Mouse (Mus musculus): ENCODE measurements around the gene Ripk4.

Gene Ripk4

DNA sequence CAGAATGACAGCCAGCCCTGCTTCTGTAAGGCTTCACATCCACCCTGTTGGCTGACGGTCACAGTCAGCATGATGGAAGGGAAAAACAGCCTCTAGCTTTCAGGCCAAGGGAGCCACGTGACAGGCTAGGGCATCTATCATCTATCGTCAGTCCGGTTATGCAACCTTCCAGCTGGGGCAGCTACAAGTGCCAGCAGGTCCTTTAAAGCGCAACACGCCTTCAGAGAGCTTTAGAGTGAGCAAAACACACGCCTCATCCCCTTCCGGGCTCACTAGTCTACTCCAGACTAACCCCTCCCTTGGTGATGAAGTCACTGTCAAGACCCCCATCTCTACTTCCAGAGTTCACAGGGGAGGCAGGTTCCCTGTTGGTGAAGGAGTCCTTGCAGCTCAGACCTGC is 11.7 kb downstream of the Ripk4 start:
- in situ Hi-C loops (cut with MboI; ENCODE audit: low pct_unique_long_range_greater_than_20kb in 1 of 2, low sequenced_read_pairs in 2 of 2, unreplicated experiment in 1 of 2) = no loop called here

GRCm38 (mm10) chr16:97748421-97748820 is 15.2 kb downstream of the Ripk4 start:
- in situ Hi-C loops (cut with MboI; ENCODE audit: low pct_unique_long_range_greater_than_20kb in 1 of 2, low sequenced_read_pairs in 2 of 2, unreplicated experiment in 1 of 2) = no loop called here

GRCm38 (mm10) chr16:97738030-97738429 is 25.6 kb downstream of the Ripk4 start:
- in situ Hi-C loops (cut with MboI; ENCODE audit: low pct_unique_long_range_greater_than_20kb in 1 of 2, low sequenced_read_pairs in 2 of 2, unreplicated experiment in 1 of 2) = no loop called here

DNA sequence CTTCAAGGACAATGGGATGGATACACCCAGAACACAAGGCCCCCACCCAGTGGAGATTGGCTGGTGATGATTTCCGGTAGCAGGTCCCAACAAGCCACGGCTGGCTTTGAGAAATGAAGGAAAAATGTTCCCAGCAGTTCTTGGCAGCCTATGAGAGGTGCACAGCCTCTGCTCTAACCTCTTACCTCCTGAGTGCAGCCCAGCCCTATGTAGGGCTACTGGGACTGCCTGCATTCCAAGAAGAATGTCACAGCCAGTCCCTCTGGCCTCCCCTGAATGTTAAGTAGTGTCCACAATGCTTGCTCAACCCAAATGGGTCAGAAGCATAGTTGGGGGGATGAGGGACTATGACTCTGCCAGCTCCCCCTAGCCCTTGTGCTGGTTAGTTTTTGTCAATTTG is 27.0 kb downstream of the Ripk4 start:
- in situ Hi-C loops (cut with MboI; ENCODE audit: low pct_unique_long_range_greater_than_20kb in 1 of 2, low sequenced_read_pairs in 2 of 2, unreplicated experiment in 1 of 2) = no loop called here

DNA sequence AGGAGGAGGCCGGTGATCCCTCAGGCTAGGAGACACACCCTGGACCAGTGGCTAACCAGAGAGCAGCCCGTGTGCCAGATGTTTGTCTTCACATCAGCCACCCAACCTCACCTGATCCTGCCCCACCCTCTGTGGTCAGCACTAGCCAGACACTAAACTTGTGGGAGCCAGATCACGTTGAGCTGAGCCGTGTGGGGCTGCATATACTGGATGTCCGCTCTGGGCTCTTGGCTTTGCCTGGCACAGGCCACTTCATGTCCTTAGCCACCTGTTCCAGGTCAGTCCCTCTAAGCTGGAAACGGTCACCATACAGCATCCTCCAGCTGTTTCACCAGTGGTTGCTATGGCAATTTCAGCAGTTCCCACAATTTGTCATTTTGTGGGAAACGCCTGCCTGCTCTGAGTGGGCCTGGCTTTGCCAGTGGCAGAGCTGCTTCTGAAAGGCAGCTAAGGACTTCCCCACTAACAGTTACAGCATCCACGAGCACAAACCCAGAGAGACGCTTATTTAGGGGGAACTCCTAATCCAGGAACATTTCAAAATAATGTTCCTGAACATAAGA is 28.7 kb downstream of the Ripk4 start:
- in situ Hi-C loops (cut with MboI; ENCODE audit: low pct_unique_long_range_greater_than_20kb in 1 of 2, low sequenced_read_pairs in 2 of 2, unreplicated experiment in 1 of 2) = no loop called here

DNA sequence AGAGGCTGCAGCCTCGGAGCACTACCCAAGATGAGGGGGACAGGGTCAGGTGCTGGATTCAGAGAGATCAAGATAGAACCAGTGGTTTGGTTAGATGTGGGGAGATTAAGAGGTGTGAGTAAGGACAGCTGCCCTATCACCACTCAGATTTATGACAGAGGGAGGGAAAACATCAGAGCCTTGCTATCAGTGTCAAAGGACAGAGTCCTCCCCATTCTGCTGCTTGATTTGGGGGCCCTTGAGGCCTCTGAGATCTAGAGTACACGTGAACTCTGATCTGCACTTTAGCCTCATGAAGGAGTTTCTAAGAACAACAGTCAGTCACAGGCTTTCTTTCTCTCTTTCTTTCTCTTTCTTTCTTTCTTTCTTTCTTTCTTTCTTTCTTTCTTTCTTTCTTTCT is 30.0 kb downstream of the Ripk4 start:
- in situ Hi-C loops (cut with MboI; ENCODE audit: low pct_unique_long_range_greater_than_20kb in 1 of 2, low sequenced_read_pairs in 2 of 2, unreplicated experiment in 1 of 2) = no loop called here

DNA sequence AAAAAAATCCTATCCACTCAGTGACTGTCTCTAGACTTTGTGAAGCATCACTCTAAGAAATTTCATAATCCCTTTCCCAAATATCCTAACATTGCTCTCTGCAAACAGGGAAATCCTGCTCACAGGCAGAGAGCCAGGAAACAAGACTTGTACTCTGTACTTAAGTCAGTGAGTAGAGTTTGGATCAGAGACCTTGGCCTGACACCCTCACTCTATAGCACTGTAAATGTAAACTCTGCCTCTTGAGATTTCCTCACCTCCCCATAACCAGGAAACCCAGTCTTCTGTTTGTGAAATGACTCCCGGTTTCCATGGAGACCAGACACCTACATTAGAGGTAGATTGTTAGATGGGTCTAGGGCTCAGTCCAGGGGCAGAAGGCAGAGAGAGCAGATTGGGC is 33.3 kb downstream of the Ripk4 start:
- in situ Hi-C loops (cut with MboI; ENCODE audit: low pct_unique_long_range_greater_than_20kb in 1 of 2, low sequenced_read_pairs in 2 of 2, unreplicated experiment in 1 of 2) = no loop called here

DNA sequence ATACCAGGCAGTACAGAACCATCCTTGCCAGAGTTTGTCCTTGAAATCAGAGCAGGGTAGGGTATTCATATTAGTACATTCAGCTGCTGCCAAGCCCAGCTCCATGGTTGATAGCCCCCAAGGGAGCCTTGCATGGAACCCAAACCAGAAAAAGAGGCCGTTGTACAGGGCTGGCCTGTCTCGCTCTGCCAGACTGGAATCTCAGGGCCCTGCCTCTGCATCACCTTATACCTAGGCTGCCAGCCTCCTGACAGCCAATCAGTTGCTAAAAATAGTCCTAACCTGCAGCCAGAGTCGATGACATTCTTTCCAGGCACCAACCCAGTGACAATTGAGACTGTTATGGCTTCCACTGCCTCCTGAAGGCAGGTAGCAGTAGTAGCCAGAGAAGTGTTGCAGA is 37.2 kb downstream of the Ripk4 start:
- in situ Hi-C loops (cut with MboI; ENCODE audit: low pct_unique_long_range_greater_than_20kb in 1 of 2, low sequenced_read_pairs in 2 of 2, unreplicated experiment in 1 of 2) = no loop called here

GRCm38 (mm10) chr16:97720093-97720492 is 43.5 kb downstream of the Ripk4 start:
- in situ Hi-C loops (cut with MboI; ENCODE audit: low pct_unique_long_range_greater_than_20kb in 1 of 2, low sequenced_read_pairs in 2 of 2, unreplicated experiment in 1 of 2) = no loop called here

GRCm38 (mm10) chr16:97719392-97719983 is 44.1 kb downstream of the Ripk4 start:
- in situ Hi-C loops (cut with MboI; ENCODE audit: low pct_unique_long_range_greater_than_20kb in 1 of 2, low sequenced_read_pairs in 2 of 2, unreplicated experiment in 1 of 2) = no loop called here

GRCm38 (mm10) chr16:97716567-97716966 is 47.0 kb downstream of the Ripk4 start:
- in situ Hi-C loops (cut with MboI; ENCODE audit: low pct_unique_long_range_greater_than_20kb in 1 of 2, low sequenced_read_pairs in 2 of 2, unreplicated experiment in 1 of 2) = no loop called here

DNA sequence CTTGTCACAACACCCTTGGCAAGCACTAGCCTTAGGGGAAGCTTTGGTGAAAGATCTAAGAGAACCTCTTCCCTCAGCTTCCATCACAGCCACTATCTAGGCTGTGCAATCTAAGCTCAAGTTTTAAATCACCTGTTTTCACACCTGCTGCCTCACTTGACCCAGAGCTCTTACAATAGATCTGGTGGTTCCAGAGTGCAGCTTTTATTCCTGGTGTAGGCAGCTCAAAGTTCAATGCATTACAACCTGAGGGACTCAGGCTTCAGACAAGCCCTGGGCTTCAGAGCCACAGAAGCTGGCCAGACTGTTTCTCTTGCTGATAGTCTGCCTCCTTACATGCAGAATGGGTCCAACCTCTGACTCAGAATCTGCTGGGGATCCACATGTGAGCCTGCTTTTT is 51.5 kb downstream of the Ripk4 start:
- in situ Hi-C loops (cut with MboI; ENCODE audit: low pct_unique_long_range_greater_than_20kb in 1 of 2, low sequenced_read_pairs in 2 of 2, unreplicated experiment in 1 of 2) = no loop called here

DNA sequence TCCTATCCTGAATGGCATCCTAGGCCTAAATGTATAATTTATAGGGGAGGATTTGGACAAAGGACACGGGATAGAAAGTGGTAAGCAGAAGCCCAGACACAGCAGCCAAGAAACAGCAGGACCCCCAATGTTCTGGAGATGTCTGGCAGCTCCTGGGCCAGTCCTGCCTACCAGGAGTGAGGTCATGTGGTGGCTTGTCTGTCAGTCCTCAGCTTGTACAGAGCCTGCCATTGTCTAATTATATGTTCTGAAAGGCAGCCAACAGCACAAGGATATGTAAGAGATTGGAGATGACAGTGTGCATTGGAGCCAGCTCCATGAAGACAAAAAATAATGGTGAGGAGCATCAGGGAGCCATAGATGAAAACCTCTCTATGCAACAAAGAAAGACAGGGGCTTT is 61.7 kb downstream of the Ripk4 start:
- in situ Hi-C loops (cut with MboI; ENCODE audit: low pct_unique_long_range_greater_than_20kb in 1 of 2, low sequenced_read_pairs in 2 of 2, unreplicated experiment in 1 of 2) = no loop called here

- in situ Hi-C loops (cut with MboI; ENCODE audit: low pct_unique_long_range_greater_than_20kb in 1 of 2, low sequenced_read_pairs in 2 of 2, unreplicated experiment in 1 of 2) = no loop called here
Observed at GRCm38 (mm10) chr16:97697769-97698168, 65.8 kb downstream of the Ripk4 start.

GRCm38 (mm10) chr16:97695709-97696108 is 67.9 kb downstream of the Ripk4 start:
- in situ Hi-C loops (cut with MboI; ENCODE audit: low pct_unique_long_range_greater_than_20kb in 1 of 2, low sequenced_read_pairs in 2 of 2, unreplicated experiment in 1 of 2) = no loop called here
